Mouse (Mus musculus) embryo, embryonic 10.5 days (tissue): ENCODE measurements at regions not wholly inside any gene's neighbourhood (a gene's known extent, or its start where the extent isn't known, plus 50 kb on each side); places are given as distances from the start of the nearest gene placed in this dataset.

Experiments
- DNase-seq: peaks from one replicate; pipeline ENCODE4 v3.0.0-alpha.2; 2015; ENCODE audit warnings: low spot score

- DNase-seq, result peak; percentile 5
Measured at GRCm38 (mm10) chr9:46736232-46736631, 262.3 kb upstream of the Gm4791 start.

GRCm38 (mm10) chr9:46735664-46736067 lies 262.9 kb upstream of the Gm4791 start:
- DNase-seq, result peak; percentile 92

GRCm38 (mm10) chr9:46728465-46728864 lies 270.1 kb upstream of the Gm4791 start:
- DNase-seq, result peak; percentile 19

- no peak for DNase-seq
Measured at GRCm38 (mm10) chr9:46724231-46724630, 274.3 kb upstream of the Gm4791 start.

- no peak for DNase-seq
Measured at GRCm38 (mm10) chr9:46713415-46713814, 285.1 kb upstream of the Gm4791 start.

- DNase-seq, result no peak
Measured at GRCm38 (mm10) chr9:46704151-46704905, 294.2 kb upstream of the Gm4791 start.

- DNase-seq, result peak; percentile 9
Measured at GRCm38 (mm10) chr9:46703674-46704073, 294.9 kb upstream of the Gm4791 start.

- DNase-seq, result peak; percentile 10
Measured at GRCm38 (mm10) chr9:46702901-46703636, 295.5 kb upstream of the Gm4791 start.

- peak; percentile 11 for DNase-seq
Measured at GRCm38 (mm10) chr9:46702053-46702900, 296.3 kb upstream of the Gm4791 start.

GRCm38 (mm10) chr9:46696171-46696570 lies 302.4 kb upstream of the Gm4791 start:
- DNase-seq, result no peak

- DNase-seq, result no peak
Measured at GRCm38 (mm10) chr9:46689331-46689730, 309.2 kb upstream of the Gm4791 start.

GRCm38 (mm10) chr9:46684113-46684850 lies 314.3 kb upstream of the Gm4791 start:
- DNase-seq, result no peak

GRCm38 (mm10) chr9:46672050-46672449 lies 326.5 kb upstream of the Gm4791 start:
- no peak for DNase-seq

GRCm38 (mm10) chr9:46654422-46654821 lies 334.6 kb upstream of the 4931429L15Rik start:
- no peak for DNase-seq

- DNase-seq, result peak; percentile 41
Measured at GRCm38 (mm10) chr9:46647238-46647922, 327.6 kb upstream of the 4931429L15Rik start.

- peak; percentile 41 for DNase-seq
Measured at GRCm38 (mm10) chr9:46645469-46645884, 325.7 kb upstream of the 4931429L15Rik start.

GRCm38 (mm10) chr9:46643551-46643950 lies 323.8 kb upstream of the 4931429L15Rik start:
- no peak for DNase-seq

- DNase-seq, result peak; percentile 81
Measured at GRCm38 (mm10) chr9:46642696-46643095, 322.9 kb upstream of the 4931429L15Rik start.

GRCm38 (mm10) chr9:46636261-46637010 lies 316.6 kb upstream of the 4931429L15Rik start:
- no peak for DNase-seq

GRCm38 (mm10) chr9:46633952-46634351 lies 314.2 kb upstream of the 4931429L15Rik start:
- DNase-seq, result peak; percentile 24
